Comparison of ENCODE assay signal across 9 mouse cellular contexts in the genomic region with DNA sequence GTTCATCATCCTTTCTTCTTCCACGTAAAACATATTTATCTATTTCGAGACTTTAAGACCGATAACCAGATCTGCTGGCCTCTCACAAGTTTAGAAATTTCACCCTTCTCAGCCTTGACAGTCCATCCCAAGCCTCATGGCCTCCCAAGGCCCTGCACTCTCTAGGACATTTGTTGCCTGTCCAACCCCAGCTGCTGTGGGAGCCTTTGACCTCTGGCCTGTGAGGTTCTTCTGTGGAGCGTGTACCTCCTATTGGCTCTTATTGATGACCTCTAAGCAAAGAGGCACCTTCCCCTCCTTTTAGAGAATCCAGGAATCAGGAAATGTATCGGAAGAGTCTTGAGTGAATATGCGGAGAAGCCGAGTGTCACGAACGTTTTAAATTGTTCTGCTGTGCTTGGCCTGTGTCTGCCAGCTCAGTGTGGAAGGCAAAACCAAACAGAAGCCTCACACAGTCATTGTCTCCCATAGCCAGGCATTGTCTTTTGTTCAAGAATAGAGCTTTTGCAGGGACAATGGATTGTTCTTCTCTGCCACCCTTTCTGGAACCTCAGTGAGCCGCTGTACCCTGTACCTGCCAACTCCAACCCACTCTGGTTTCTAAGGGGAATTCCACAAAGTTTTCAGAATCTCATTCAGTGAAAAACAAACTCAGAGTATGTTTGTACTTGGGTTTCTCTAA.
DNase-seq lines count a peak whose midpoint lies in the region; TF ChIP-seq lines count a peak whose summit lies in the region.
"Had no signal": no experiment of that assay in that cellular context is flagged by ENCODE, and none has a peak within 500 bp of the region (broad histone marks: within the 10 kb centered on the region; RNA-seq: fewer than 3 reads in every experiment).

No protein-coding gene starts in this region.

- TF ChIP-seq CTCF in gastrocnemius, adult 2 months (IDR thresholded peaks at IDR 0.05), result no peak

- DNase-seq in gastrocnemius, adult 2 months, result no peak
- DNase-seq in gastrocnemius, postnatal 25 days, result no peak
- DNase-seq in layer of hippocampus, adult 18-20 months (ENCODE audit: low spot score in 2 of 2), result peak; percentile 7 to 47
- no peak for DNase-seq in layer of hippocampus, adult 9-10 months (ENCODE audit: low spot score)
- peak; percentile 30 for DNase-seq in adipocyte (ENCODE audit: low spot score)
- no peak for DNase-seq in limb, embryonic 10.5 days (ENCODE audit: low spot score)
- no peak for DNase-seq in gastrocnemius, postnatal 14 days
- DNase-seq in adrenal gland, adult 2 months, result no peak

- no peaks in the 10 kb centered on the region for H3K27me3 ChIP-seq in limb, embryonic 10.5 days (ENCODE audit: low read depth, poor library complexity, severe bottlenecking)
- H3K27me3 ChIP-seq: midbrain, embryonic 12.5 days had no signal

- peaks cover 27% of the 10 kb centered on the region for H3K4me1 ChIP-seq in limb, embryonic 10.5 days

- 77% methylated on average over 10 of the region's 10 CpGs for WGBS in limb, embryonic 10.5 days

- no peaks in the 10 kb centered on the region for H3K9me3 ChIP-seq in limb, embryonic 10.5 days (replicated peaks)
- H3K9me3 ChIP-seq: midbrain, embryonic 12.5 days had no signal

- intact Hi-C loops in gastrocnemius, adult 2 months (cut with DNase I), result no loop called here
- intact Hi-C loops in gastrocnemius, postnatal 14 days (cut with DNase I; ENCODE audit: low total_unique reads), result loop anchor here (10.0 kb wide), 1 partner anchor 632 kb away; no protein-coding TSS in a partner anchor

- no peak overlapping the region for H3K4me3 ChIP-seq in gastrocnemius, adult 2 months
- H3K4me3 ChIP-seq in limb, embryonic 10.5 days, result no peak overlapping the region
- H3K4me3 ChIP-seq: midbrain, embryonic 12.5 days had no signal

- H3K36me3 ChIP-seq in limb, embryonic 10.5 days, result no peaks in the 10 kb centered on the region
- H3K36me3 ChIP-seq: midbrain, embryonic 12.5 days had no signal

- H3K27ac ChIP-seq in gastrocnemius, adult 2 months, result peak overlapping the region; percentile 81
- peak overlapping the region; percentile 72; the same call in 1 of the 2 replicates for H3K27ac ChIP-seq in limb, embryonic 10.5 days
- H3K27ac ChIP-seq: midbrain, embryonic 12.5 days had no signal

Comparison
In these comparisons a context has a peak if more than half of its experiments do, and no peak if none do; other contexts are left out.
1. DNase-seq: peak in layer of hippocampus, adult 18-20 months (2 of 2) and adipocyte (single experiment); none in gastrocnemius, adult 2 months (single experiment), gastrocnemius, postnatal 25 days (single experiment), layer of hippocampus, adult 9-10 months (single experiment), limb, embryonic 10.5 days (single experiment), gastrocnemius, postnatal 14 days (single experiment) and adrenal gland, adult 2 months (single experiment).